Mouse (Mus musculus) regulatory T cell (primary cell): ENCODE measurements at regions not wholly inside any gene's neighbourhood (a gene's known extent, or its start where the extent isn't known, plus 50 kb on each side); places are given as distances from the start of the nearest gene placed in this dataset.

ENCODE experiments used
- in situ Hi-C: fragments of 300-600 bp; cut with MboI, MseI; formaldehyde crosslinking; loops from one replicate; pipeline ENCODE4 v1.15.1; 2025; ENCODE audit warnings: high pct_unique_total_duplicates

GRCm38 (mm10) chr11:20923115-20923514 lies 92.3 kb upstream of the Lgalsl start:
- in situ Hi-C loops = loop anchor here (5.0 kb wide), 1 partner anchor 254 kb away; no protein-coding TSS in a partner anchor

GRCm38 (mm10) chr11:20929426-20929825 lies 98.6 kb upstream of the Lgalsl start:
- in situ Hi-C loops = no loop called here

GRCm38 (mm10) chr11:20930045-20930444 lies 99.2 kb upstream of the Lgalsl start:
- in situ Hi-C loops = no loop called here

- in situ Hi-C loops = no loop called here
These were observed 99.7 kb upstream of the Lgalsl start for GRCm38 (mm10) chr11:20930573-20930972.

GRCm38 (mm10) chr11:20934191-20935062 lies 103.6 kb upstream of the Lgalsl start:
- in situ Hi-C loops = no loop called here

- in situ Hi-C loops = no loop called here
These were observed 104.2 kb upstream of the Lgalsl start for GRCm38 (mm10) chr11:20935063-20935370.

GRCm38 (mm10) chr11:20935910-20936309 lies 105.1 kb upstream of the Lgalsl start:
- in situ Hi-C loops = no loop called here

- in situ Hi-C loops = no loop called here
These were observed 106.1 kb upstream of the Lgalsl start for GRCm38 (mm10) chr11:20936996-20937395.

GRCm38 (mm10) chr11:20937942-20938341 lies 107.1 kb upstream of the Lgalsl start:
- in situ Hi-C loops = no loop called here

- in situ Hi-C loops = no loop called here
These were observed 108.8 kb upstream of the Lgalsl start for GRCm38 (mm10) chr11:20939644-20940043.

- in situ Hi-C loops = no loop called here
These were observed 110.7 kb upstream of the Lgalsl start for GRCm38 (mm10) chr11:20941546-20941945.

GRCm38 (mm10) chr11:20955561-20955960 lies 124.7 kb upstream of the Lgalsl start:
- in situ Hi-C loops = no loop called here

- in situ Hi-C loops = no loop called here
These were observed 126.9 kb upstream of the Lgalsl start for GRCm38 (mm10) chr11:20957766-20958165.

GRCm38 (mm10) chr11:20958233-20958632 lies 127.4 kb upstream of the Lgalsl start:
- in situ Hi-C loops = no loop called here

- in situ Hi-C loops = no loop called here
These were observed 129.2 kb upstream of the Lgalsl start for GRCm38 (mm10) chr11:20960066-20960465.

- in situ Hi-C loops = no loop called here
These were observed 129.9 kb upstream of the Lgalsl start for GRCm38 (mm10) chr11:20960750-20961149.

- in situ Hi-C loops = no loop called here
These were observed 129.5 kb upstream of the Peli1 start for GRCm38 (mm10) chr11:20961626-20962025.

- in situ Hi-C loops = no loop called here
These were observed 125.4 kb upstream of the Peli1 start for GRCm38 (mm10) chr11:20965575-20966239.

- in situ Hi-C loops = no loop called here
These were observed 123.6 kb upstream of the Peli1 start for GRCm38 (mm10) chr11:20967321-20967984.

- in situ Hi-C loops = no loop called here
These were observed 122.8 kb upstream of the Peli1 start for GRCm38 (mm10) chr11:20968341-20968740.

GRCm38 (mm10) chr11:20973141-20973540 lies 118.0 kb upstream of the Peli1 start:
- in situ Hi-C loops = no loop called here

- in situ Hi-C loops = no loop called here
These were observed 109.5 kb upstream of the Peli1 start for GRCm38 (mm10) chr11:20981588-20981987.

GRCm38 (mm10) chr11:20982010-20982409 lies 109.1 kb upstream of the Peli1 start:
- in situ Hi-C loops = no loop called here
